Mouse (Mus musculus) left cerebral cortex, postnatal 4 days (tissue): Measurements from ENCODE around the gene Pnpla3. TPM values are rescaled to one million over a fixed set of nuclear protein-coding genes. Genes with fewer than 3 reads are reported as not detected.
"Not testable (repeated sequence)": the region's sequence is repeated elsewhere in the genome, so short reads cannot be mapped to it uniquely, and the experiment has no call there.

Source experiments
- DNase-seq: peaks from one replicate; pipeline ENCODE4 v3.0.0-alpha.2; 2022
- intact Hi-C: fragments of 180-260 bp; cut with DNase I; formaldehyde crosslinking; loops from one replicate; pipeline ENCODE4 v1.15.1; 2025
- total RNA-seq, 2 experiments: library from RNA; stranded (reverse); gene quantifications; 2 replicates each; pipeline ENCODE4 v1.2.3; 2021

The Pnpla3 gene
- total RNA-seq = 10 to 100 TPM; 12.6 to 13.1 TPM

GRCm38 (mm10) chr15:84167600-84167999 is at the start of gene Pnpla3:
TSS of gene Pnpla3 (plus strand) at chr15:84167837.
- DNase-seq = peak; percentile 98
- intact Hi-C loops = no loop called here

- peak; percentile 56 for DNase-seq
Measured at GRCm38 (mm10) chr15:84120612-84121011, 47.0 kb upstream of the Pnpla3 start.

DNA sequence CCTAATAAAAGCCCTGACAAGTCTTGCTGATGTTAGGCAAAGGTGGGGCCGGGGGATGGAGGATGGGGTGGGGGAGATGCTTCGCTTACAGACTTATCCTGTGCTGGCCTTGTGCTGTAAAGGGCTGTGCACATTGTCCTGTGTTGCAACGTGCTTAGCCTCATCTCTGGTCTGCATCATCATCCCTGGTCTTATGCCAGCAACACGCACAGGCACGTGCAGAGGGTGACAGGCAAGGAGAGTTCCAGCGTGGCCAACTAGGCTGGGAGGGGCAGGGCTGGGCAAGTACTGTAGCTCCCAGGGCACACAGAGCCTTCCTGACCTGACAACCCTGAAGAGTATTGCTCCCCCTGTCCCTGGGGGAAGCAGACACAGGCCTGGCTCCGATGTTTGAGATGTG is 46.6 kb upstream of the Pnpla3 start:
- intact Hi-C loops = no loop called here
- DNase-seq = no peak

More at GRCm38 (mm10) chr15:84120612-84121011, 47.0 kb upstream of the Pnpla3 start:
- intact Hi-C loops = no loop called here

- DNase-seq = no peak
- intact Hi-C loops = no loop called here
Measured at GRCm38 (mm10) chr15:84123075-84123474, 44.6 kb upstream of the Pnpla3 start, which contains the start of gene Pnpla5. TSS of gene Pnpla5 (minus strand) at chr15:84123175.

DNA sequence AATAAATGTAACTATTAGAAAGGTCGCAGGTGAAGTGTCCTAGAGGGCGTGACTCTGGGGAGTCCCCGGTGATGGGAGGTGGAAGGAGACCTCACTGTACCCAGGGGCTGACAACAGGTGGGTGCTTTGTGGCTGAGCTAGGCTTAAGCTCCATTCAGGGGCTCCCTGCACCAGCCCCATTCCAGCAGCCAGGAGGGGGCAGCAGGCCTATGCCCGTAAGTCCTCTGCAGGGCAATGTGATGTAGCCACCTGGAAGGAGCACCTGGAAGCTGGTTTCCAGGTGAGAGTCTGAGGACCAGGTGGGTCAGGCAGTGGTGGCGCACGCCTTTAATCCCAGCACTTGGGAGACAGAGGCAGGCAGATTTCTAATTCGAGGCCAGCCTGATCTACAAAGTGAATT is 43.6 kb upstream of the Pnpla3 start:
- intact Hi-C loops = no loop called here

GRCm38 (mm10) chr15:84126447-84126846 is 41.2 kb upstream of the Pnpla3 start:
- intact Hi-C loops = no loop called here

More for the DNA sequence above, 43.6 kb upstream of the Pnpla3 start:
- DNase-seq = no peak

DNA sequence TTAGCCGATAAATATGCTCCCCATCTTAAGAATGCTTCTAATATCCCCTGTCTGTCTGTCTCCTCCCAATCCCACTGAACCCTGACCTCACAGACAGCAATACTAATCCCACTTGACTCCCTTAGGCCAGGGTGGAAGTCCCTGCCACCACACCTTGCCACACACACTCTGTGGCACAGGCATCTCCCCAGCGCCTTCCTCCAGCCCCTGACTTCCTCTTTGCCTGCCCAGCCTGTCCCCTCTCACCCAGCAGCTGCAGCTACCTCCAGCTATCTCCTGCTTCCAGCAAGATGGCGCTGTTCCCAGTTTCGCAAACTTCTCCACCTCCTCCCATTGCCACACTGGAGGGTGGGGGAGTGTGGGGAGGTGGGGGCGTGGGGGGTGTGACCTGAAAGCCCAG is 40.8 kb upstream of the Pnpla3 start:
- DNase-seq = no peak
- intact Hi-C loops = no loop called here

More at GRCm38 (mm10) chr15:84126447-84126846, 41.2 kb upstream of the Pnpla3 start:
- no peak for DNase-seq

DNA sequence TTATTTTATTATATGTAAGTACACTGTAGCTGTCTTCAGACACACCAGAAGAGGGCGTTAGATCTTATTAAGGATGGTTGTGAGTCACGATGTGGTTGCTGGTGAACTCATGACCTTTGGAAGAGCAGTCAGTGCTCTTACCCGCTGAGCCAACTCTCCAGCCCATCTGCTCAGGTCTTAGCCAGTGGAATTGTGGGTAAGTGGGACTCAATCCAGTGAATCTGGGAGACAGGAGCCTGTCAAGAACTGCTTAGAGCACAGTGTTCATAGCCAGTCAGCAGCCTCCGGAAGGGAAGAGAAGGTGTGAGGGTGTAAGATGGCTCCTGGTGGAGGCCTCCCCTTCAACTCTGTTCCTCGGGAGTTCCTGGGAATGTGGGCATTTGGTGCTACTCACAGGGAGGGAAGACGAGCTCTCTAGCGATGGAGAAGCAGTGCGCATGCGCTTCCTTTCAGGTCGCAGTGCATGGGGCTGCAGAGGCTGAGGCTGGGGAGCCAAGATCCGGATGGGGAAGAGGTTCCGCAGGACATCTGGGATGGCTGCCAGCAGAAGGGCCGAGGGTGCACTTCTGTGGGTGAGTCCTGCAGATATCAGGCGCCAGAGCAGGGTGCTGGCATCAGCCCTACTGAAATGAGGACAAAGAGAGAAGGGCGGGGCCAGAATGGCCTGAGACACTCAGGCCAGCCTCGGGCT is 36.4 kb upstream of the Pnpla3 start:
- intact Hi-C loops = no loop called here
- peak; percentile 59 for DNase-seq

GRCm38 (mm10) chr15:84131971-84132370 is 35.7 kb upstream of the Pnpla3 start:
- DNase-seq = no peak
- intact Hi-C loops = no loop called here

DNA sequence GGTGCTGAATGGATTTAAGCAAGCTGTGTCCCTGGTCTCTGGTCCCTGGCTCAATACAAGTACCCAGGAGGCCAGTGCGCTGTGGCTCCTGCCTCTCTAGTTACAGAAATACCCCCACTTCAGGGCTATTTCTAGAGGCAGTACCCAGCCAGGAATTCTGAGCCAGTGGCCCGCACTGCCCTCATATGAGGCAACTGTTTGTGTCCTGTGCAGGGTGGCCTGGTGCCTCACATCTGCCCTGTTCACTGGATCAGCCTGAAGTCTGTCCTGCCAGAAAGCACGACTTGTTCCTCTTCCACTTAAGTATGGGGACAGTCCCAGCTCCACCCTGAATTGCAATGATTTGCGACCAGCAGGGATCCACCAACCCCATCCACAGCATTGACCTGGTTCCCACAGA is 34.2 kb upstream of the Pnpla3 start:
- intact Hi-C loops = no loop called here

DNA sequence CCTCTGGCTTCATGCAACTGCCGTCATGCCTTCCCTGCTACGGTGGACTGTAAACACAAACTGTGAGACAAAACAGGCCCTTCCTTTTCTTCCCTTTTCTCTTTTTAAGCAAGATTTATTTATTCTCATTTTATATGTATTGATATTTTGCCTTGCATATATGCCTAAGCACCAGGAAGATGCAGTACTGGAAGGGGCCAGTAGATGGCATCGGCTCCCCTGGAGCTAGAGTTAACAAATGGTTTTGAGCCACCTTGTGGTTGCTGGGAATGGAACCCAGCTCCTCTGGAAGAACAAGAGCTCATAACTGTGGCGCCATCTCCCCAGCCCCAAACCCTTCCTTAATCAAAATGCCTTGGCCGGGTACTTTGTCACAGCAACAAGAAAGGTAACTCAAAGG is 32.2 kb upstream of the Pnpla3 start:
- peak; percentile 36 for DNase-seq
- intact Hi-C loops = no loop called here

More for the DNA sequence above, 34.2 kb upstream of the Pnpla3 start:
- DNase-seq = no peak

- intact Hi-C loops = no loop called here
Measured at GRCm38 (mm10) chr15:84136473-84137415, 30.9 kb upstream of the Pnpla3 start.

DNA sequence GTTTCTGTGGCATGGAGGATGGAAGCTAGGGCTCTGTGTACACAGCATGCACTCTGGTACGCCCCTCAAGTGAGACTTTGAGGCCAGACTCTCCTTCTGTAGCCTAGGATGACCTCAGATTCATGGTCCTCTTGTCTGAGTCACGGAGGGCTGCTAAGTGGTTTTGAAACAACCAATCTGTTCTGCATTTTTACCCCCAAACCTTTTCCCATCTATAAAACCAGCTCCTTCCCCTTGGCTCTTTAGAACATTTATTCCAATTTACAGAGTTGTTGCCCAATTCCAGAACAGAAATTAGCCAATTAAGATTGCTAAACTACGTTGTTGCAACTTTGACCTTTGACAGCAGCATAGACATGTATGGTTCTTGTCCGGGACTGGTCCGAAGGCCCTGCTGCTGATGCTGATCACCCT is 28.0 kb upstream of the Pnpla3 start:
- intact Hi-C loops = no loop called here
- DNase-seq = no peak

More at GRCm38 (mm10) chr15:84136473-84137415, 30.9 kb upstream of the Pnpla3 start:
- DNase-seq = no peak

GRCm38 (mm10) chr15:84140109-84140508 is 27.5 kb upstream of the Pnpla3 start:
- no peak for DNase-seq
- intact Hi-C loops = no loop called here

DNA sequence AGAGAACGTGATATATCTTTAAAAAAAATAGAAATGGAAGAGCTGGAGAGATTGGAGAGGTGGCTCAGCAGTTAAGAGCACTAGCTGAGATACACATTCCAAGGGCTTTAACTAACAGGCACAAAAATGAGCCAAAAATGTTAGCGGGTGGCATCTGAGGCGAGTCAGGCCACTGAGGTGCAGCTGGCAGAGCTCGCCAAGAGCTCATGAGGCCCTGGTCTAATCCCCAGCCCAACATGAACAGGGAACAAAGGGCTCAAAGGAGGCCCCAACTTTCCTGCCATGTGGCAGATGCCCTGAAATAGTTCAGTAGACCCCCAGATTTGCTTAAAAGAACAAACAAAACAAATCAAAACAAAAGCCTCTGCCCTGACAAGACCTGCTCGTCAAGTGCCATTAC is 26.7 kb upstream of the Pnpla3 start:
- no peak for DNase-seq
- intact Hi-C loops = no loop called here

DNA sequence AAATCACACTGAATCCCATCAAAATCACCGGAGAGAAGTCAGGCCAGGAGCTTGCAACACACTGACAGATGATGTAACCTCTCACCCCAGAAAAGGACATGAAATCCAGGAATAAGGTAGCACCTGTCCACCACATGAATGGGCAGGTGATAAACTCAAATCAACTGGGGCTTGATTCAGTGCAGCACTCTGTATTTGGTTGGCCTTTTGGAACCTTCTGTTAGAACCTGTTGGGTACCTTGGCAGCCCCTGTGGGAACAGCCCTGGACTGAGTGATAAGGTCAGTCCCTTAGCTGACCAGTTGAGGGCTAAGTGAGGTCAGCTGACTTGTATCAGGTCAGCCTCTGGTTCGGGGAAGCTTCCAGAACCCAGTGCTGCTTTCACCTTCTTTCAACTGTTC is 11.5 kb upstream of the Pnpla3 start:
- intact Hi-C loops = no loop called here
- no peak for DNase-seq

GRCm38 (mm10) chr15:84157530-84157929 is 10.1 kb upstream of the Pnpla3 start:
- DNase-seq = not testable (repeated sequence)

DNA sequence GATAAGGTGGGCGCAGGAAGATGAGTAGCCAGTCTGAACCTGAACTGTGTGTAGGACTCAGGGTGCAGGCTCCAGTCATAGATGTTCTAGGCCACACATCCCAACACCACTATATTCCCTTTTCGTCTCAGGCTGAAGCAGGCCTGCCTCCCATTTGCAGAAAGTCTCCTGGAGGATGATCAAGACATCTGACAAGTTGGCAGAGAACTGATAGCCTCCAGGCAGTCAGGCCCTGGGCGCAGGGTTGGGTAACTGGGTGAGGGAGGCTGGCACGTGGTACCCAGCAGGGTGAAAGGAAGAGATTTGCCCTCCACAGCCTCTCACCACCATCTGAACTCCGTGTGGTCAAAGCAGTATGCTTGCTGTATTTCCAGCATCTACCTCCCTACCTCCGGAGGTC is 5.8 kb upstream of the Pnpla3 start:
- intact Hi-C loops = no loop called here

More at GRCm38 (mm10) chr15:84157530-84157929, 10.1 kb upstream of the Pnpla3 start:
- intact Hi-C loops = not testable (repeated sequence)

DNA sequence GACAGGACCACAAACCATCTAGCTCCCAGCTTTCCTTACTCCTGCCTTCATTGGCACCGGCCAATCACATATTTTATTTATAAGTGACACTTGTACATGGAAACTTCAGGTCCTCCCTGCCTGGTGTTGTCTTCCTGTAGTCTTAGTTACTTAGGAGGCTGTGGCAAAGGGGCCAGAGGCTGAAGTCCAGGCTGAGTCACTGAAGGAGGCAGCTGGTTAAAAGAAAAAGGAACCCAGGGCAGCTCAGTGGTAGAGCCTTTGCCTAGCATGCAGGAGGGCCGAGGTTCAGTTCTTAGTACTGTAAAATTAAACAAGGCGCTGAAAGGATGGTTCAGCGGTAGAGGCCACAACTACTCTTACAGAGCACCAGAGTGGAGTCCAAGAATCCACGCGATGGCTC is 819 bp upstream of the Pnpla3 start:
- intact Hi-C loops = no loop called here
- DNase-seq = no peak

More for the DNA sequence above, 5.8 kb upstream of the Pnpla3 start:
- DNase-seq = no peak

GRCm38 (mm10) chr15:84168170-84169161 is 829 bp downstream of the Pnpla3 start:
- peak; percentile 94 for DNase-seq
- intact Hi-C loops = no loop called here
